Mouse (Mus musculus) liver, adult 10 weeks (tissue): Measurements from ENCODE around the gene 5530401A14Rik. TPM values are rescaled to one million over a fixed set of nuclear protein-coding genes. Genes with fewer than 3 reads are reported as not detected.

Source experiments
- polyA plus RNA-seq: library from polyadenylated mRNA; stranded (reverse); fragments of 350-450 nt; fragmentation: Illumina TruSeq; extraction: RNeasy Lipid Tissue Mini Kit (QIAGEN cat#74804); gene quantifications from one replicate; pipeline ENCODE4 v1.2.3, GENCODE M21; 2014; ENCODE audit warnings: low read depth, low replicate concordance

Gene 5530401A14Rik
- not detected for polyA plus RNA-seq

DNA sequence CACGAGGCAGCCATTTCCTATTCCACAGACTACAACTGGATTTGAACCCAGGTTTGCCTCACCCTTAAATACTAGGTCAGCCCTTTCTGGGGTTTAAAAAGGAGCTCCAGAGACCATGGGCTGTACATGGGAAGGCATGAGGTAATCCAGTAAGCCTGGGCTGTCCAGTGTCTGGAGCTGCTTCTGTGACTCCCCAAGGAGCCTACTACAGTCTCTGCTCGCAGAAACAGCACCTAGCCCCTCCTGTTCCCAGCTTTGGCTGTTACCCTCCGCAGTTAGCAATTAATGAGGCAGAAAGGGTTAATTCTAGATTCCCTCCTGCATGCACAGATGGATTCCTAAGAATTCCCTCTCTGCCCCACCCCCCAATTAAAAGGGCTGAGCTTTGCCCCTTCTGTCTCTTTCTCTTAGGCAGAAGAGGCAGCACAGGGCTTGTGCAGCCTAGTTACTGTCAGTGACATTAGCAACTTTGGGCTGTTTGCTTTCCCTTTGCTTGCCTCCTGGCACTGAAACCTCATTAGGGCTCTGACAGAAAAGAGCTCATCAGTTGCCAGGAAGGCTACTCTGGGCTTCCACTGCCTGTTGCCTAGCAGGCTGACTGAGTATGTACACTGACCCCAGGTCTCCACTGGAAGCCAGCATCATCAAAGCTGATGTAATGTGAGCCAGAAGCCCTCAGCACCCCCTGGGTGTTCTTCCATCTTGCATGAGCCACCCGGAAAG is at the start of gene 5530401A14Rik:
Gene 5530401A14Rik, plus strand, starts transcription at position 424 of the 723 bp plus-strand sequence.

Other genes with a start within 250 kb of the 5530401A14Rik start
- gene Asic2, start 107.8 kb downstream of the 5530401A14Rik start, polyA plus RNA-seq: not detected
- 2.8 TPM for gene Ccl2, start 174.9 kb downstream of the 5530401A14Rik start, polyA plus RNA-seq
- gene Gm17268, start 177.9 kb downstream of the 5530401A14Rik start, polyA plus RNA-seq: not detected
- gene Ccl7, start 185.0 kb downstream of the 5530401A14Rik start, polyA plus RNA-seq: not detected
- not detected for gene Ccl11, start 197.2 kb downstream of the 5530401A14Rik start, polyA plus RNA-seq
- gene Ccl12, start 241.2 kb downstream of the 5530401A14Rik start, polyA plus RNA-seq: not detected